Mouse (Mus musculus) gastrocnemius, postnatal 36 days (tissue): ENCODE results near the gene Gm5741. TPM values are rescaled to one million over a fixed set of nuclear protein-coding genes. Genes with fewer than 3 reads are reported as not detected.

Experiments used
- DNase-seq, 2 experiments: peaks; one replicate each; pipeline ENCODE4 v3.0.0; 2022
- intact Hi-C: fragments of 180-260 bp; cut with DNase I; formaldehyde crosslinking; loops from one replicate; pipeline ENCODE4 v1.15.1; 2025
- total RNA-seq, 2 experiments: library from RNA; stranded (reverse); gene quantifications; 2 replicates each; pipeline ENCODE4 v1.2.3; 2021

Gm5741 gene
- total RNA-seq, 2 experiments from 2014 or later, result not detected

- intact Hi-C loops, result loop anchor here (5.0 to 10.0 kb wide), 2 partner anchors 96 to 339 kb away; no protein-coding TSS in a partner anchor
- no peak for DNase-seq
These were observed 8.2 kb upstream of the Gm5741 start for GRCm38 (mm10) chr8:85076001-85076400.

- no peak for DNase-seq
- intact Hi-C loops, result loop anchor here (5.0 to 10.0 kb wide), 2 partner anchors 98 to 340 kb away; no protein-coding TSS in a partner anchor
These were observed 6.8 kb upstream of the Gm5741 start for GRCm38 (mm10) chr8:85074617-85075016.

GRCm38 (mm10) chr8:85074167-85074566 lies 6.4 kb upstream of the Gm5741 start:
- intact Hi-C loops, result loop anchor here (10.0 kb wide), 1 partner anchor 341 kb away; no protein-coding TSS in a partner anchor
- no peak for DNase-seq

GRCm38 (mm10) chr8:85073041-85073612 lies 5.3 kb upstream of the Gm5741 start:
- intact Hi-C loops, result loop anchor here (10.0 kb wide), 1 partner anchor 342 kb away; no protein-coding TSS in a partner anchor
- DNase-seq, result no peak

- intact Hi-C loops, result loop anchor here (10.0 kb wide), 1 partner anchor 342 kb away; no protein-coding TSS in a partner anchor
- DNase-seq, result no peak
These were observed 4.7 kb upstream of the Gm5741 start for GRCm38 (mm10) chr8:85072364-85072929.

- peak; percentile 84 for DNase-seq
- intact Hi-C loops, result loop anchor here (10.0 kb wide), 1 partner anchor 343 kb away; no protein-coding TSS in a partner anchor
These were observed 3.9 kb upstream of the Gm5741 start, which contains the start of gene Dhps for GRCm38 (mm10) chr8:85071514-85072281. Gene Dhps, plus strand, starts transcription at chr8:85071757.

- no peak for DNase-seq
- intact Hi-C loops, result loop anchor here (10.0 kb wide), 1 partner anchor 344 kb away; no protein-coding TSS in a partner anchor
These were observed 3.3 kb upstream of the Gm5741 start for GRCm38 (mm10) chr8:85071041-85071440.

- intact Hi-C loops, result no loop called here
- no peak for DNase-seq
These were observed 627 bp downstream of the Gm5741 start for GRCm38 (mm10) chr8:85067155-85067554.

GRCm38 (mm10) chr8:85065213-85065612 lies 2.6 kb downstream of the Gm5741 start:
- intact Hi-C loops, result no loop called here
- DNase-seq, result no peak

- DNase-seq, result no peak
- intact Hi-C loops, result no loop called here
These were observed 5.2 kb downstream of the Gm5741 start for GRCm38 (mm10) chr8:85062603-85063002.

- DNase-seq, result peak; percentile 76 to 81
- intact Hi-C loops, result no loop called here
These were observed 7.7 kb downstream of the Gm5741 start, which contains the start of gene Fbxw9 for GRCm38 (mm10) chr8:85059879-85060616. Gene Fbxw9, plus strand, starts transcription at chr8:85060055.

GRCm38 (mm10) chr8:85057367-85057766 lies 10.4 kb downstream of the Gm5741 start:
- intact Hi-C loops, result no loop called here
- no peak for DNase-seq

- no peak for DNase-seq
- intact Hi-C loops, result no loop called here
These were observed 24.2 kb downstream of the Gm5741 start for GRCm38 (mm10) chr8:85043619-85044018.

GRCm38 (mm10) chr8:85037681-85038531 lies 29.9 kb downstream of the Gm5741 start:
- intact Hi-C loops, result no loop called here
- peak in 1 of 2 experiments; percentile 34 for DNase-seq

- intact Hi-C loops, result no loop called here
- no peak for DNase-seq
These were observed 30.5 kb downstream of the Gm5741 start for GRCm38 (mm10) chr8:85037366-85037680.

- peak; percentile 84 for DNase-seq
- intact Hi-C loops, result no loop called here
These were observed 30.9 kb downstream of the Gm5741 start, which contains the start of gene Tnpo2 for GRCm38 (mm10) chr8:85036718-85037365. Gene Tnpo2, plus strand, starts transcription at chr8:85036915.

- intact Hi-C loops, result no loop called here
These were observed 31.4 kb downstream of the Gm5741 start for GRCm38 (mm10) chr8:85036381-85036717.

GRCm38 (mm10) chr8:85035728-85036310 lies 32.0 kb downstream of the Gm5741 start:
- no peak for DNase-seq
- intact Hi-C loops, result no loop called here

More at GRCm38 (mm10) chr8:85036381-85036717, 31.4 kb downstream of the Gm5741 start:
- no peak for DNase-seq
